Mouse (Mus musculus) cerebellum, adult 2 months (tissue): ENCODE data around the gene Smim24.

Experiments used
- CTCF ChIP-seq: fragments of 200-500 bp; IDR thresholded peaks from 2 replicates; pipeline ENCODE4 v1.5.1; 2011; ENCODE audit warnings: low read depth, mild to moderate bottlenecking, control low read depth, low read length, moderate library complexity, borderline replicate concordance; ENCODE audit not compliant: insufficient read depth
- POLR2A ChIP-seq: fragments of 200-500 bp; IDR thresholded peaks from 2 replicates; pipeline ENCODE4 v1.6.1; 2011; ENCODE audit warnings: low read length, control low read depth, borderline replicate concordance; ENCODE audit not compliant: insufficient read depth

GRCm38 (mm10) chr10:81389373-81389772 is 3.5 kb upstream of the Smim24 start:
- TF ChIP-seq POLR2A (no peak), CTCF (no peak)
